Mouse (Mus musculus): ENCODE measurements around the gene Rnaset2b.
"Not testable (repeated sequence)": the region's sequence is repeated elsewhere in the genome, so short reads cannot be mapped to it uniquely, and the experiment has no call there.

DNA sequence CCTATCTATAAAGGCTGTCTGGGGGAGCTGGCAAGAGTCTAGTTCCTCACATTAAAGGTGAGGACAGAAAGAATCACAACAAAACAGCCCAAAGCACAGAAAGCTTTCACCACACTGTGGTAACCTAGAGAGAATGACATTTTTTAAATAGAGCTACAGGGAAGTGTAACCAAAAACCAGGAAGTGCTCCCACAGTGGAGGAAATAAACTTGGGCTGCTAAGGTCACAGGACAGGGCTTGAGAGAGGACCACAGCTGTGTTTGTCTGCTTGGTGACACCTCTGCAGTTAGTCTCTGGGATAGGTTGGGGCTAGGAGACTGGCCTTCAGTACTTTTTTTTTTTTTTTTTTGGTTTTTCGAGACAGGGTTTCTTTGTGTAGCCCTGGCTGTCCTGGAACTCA lies 2.8 kb upstream of the Rnaset2b start:
- not testable (repeated sequence) for TF ChIP-seq CTCF, EP300 (IDR thresholded peaks at IDR 0.05)

All from lung, postnatal 0 days (tissue).